Mouse (Mus musculus): ENCODE data around the gene Negr1. TPM values are rescaled to one million over a fixed set of nuclear protein-coding genes. Genes with fewer than 3 reads are reported as not detected.

The Negr1 gene
- total RNA-seq, 1 experiment from 2014 or later: not detected

DNA sequence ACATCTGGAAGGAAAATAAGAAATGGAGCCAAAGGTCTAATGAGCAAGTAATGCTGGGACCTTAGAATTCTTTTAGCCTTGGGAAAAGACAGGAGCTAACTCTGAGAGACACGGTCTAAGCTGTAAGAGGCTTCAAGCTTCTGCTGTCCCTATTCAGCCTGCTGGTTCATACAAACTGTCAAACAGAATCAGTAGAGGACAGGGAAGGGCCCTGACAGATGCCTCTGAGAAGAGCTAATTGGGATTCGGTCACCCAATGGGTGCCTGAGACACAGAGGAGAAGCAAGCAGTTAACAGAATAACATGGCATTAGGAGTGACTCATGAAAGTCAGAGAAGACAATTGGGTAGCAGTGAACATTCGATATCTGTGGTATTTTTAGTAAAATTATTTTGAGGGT lies 86.8 kb downstream of the Negr1 start:
- no peak for ATAC-seq (replicated peaks; ENCODE audit: insufficient number of reproducible peaks, low FRiP score, low TSS enrichment, poor library complexity, severe bottlenecking)

DNA sequence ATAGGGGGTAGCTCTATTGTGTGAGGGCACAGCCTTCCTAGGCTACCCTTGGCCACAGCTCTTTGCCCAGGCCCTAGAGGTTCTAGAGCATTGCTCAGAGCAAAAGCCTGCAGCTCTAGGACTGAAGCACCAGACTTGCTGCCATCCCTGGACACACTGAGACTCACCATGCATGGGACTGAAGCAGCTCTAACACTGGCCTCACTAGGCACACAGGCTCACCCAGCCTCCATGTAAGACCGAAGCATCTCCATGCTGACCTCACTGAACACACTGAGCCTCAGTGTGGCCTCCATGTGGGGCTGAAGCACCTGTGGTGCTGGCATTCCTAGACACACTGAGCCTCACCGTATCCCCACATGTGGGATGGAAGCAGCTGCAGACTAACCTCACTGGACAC lies 101.0 kb downstream of the Negr1 start:
- no peak for ATAC-seq (replicated peaks; ENCODE audit: insufficient number of reproducible peaks, low FRiP score, low TSS enrichment, poor library complexity, severe bottlenecking)

DNA sequence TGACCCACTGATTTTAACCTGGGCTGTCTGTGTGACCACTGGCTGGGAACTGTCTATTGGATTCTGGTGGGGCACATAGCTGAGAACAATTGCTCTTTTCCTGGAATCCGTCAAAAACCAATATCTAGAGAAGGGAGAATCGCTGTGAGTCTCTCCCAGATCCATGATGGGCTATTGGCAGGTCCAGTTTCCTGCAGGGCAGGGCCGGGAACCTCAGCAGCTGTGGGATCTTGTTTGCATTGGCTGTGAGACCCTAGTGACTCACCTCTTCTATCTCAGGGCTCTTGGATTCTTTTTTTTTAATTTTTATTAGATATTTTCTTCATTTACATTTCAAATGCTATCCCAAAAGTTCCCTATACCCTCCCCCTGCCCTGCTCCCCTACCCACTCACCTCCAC lies 111.0 kb downstream of the Negr1 start:
- no peak for ATAC-seq (replicated peaks; ENCODE audit: insufficient number of reproducible peaks, low FRiP score, low TSS enrichment, poor library complexity, severe bottlenecking)

DNA sequence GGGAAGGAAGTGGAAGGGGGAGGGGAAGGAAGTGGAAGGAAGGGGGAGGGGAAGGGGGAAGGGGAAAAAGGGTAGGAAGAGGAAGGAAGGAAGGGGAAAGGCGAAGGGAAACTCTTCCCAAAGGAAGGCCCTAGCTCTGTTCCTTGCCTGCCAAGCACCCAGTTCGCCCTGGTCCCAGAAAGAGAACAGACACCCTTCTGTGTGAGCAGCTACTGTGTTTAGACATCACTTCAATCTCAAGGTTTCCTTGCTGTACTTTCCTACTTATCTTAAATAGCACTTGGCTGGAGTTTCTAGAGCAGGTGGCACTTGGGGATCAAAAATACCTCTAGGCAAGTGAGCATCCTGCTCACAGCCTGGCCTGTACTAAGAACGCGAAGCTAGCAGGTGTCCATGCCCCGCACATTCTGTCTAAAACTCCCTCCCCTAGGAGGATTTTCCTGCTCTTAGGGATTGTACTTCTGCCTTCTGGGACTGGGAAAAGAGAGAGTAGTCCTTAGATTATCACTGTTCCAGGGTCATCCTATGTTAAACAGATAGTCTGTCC lies 128.5 kb downstream of the Negr1 start:
- ATAC-seq (replicated peaks; ENCODE audit: insufficient number of reproducible peaks, low FRiP score, low TSS enrichment, poor library complexity, severe bottlenecking): no peak

DNA sequence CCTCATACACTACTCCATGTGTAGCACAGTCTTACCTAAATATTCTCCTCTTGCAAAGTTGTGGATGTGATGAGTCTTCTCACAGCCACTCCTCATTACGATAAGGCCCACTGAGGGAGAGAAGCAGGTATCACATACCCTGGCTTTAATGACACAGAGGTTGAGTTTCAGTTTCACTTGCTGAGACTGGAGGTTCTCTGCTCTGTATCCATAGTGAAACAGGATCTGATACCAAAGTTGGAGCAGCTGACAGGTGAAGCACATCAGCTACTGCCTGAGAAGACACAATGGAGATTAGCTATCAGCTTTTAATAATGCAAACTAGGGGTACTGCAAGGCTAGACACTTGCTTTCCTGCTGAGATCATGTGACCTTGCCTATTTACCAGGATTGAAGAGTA lies 137.1 kb downstream of the Negr1 start:
- ATAC-seq (replicated peaks; ENCODE audit: insufficient number of reproducible peaks, low FRiP score, low TSS enrichment, poor library complexity, severe bottlenecking): no peak

DNA sequence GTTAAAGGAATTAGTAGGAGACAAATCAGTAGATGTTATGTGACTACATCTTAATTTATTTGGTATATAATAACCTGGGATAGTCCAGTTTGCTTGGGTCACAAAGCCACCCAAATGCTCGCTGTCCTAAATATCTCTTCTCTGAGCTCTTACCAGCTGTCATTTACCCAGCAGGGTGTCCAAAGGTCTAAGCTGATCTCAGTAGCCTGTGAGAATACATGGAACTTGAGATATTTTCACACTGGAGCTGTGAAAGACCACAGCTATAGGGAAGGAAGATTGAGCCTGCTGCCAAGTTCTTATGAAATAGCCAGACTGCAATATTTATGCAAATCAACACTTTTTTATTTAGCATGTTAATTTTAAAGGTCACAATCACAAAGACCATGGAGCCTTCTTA lies 141.6 kb downstream of the Negr1 start:
- ATAC-seq (replicated peaks; ENCODE audit: insufficient number of reproducible peaks, low FRiP score, low TSS enrichment, poor library complexity, severe bottlenecking): no peak

DNA sequence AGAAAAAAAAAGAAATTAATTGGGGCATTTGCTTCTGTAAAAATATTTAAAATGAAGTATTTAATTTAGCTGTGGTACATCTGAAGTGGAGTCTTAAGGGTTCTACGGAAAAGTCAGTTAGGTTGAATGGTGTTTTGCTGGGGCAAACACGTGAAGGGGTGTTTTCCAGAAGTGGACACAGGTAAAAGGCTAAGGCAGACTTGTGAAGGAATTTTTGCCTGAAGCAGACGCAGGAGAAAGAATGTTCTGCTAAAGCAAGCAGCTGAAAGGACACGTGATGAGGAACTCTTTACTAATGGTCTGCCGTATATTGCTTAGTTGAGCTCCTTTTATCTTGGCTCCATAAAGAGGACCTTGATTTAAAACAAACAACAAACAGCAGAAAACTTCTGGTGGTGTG lies 148.6 kb downstream of the Negr1 start:
- ATAC-seq (replicated peaks; ENCODE audit: insufficient number of reproducible peaks, low FRiP score, low TSS enrichment, poor library complexity, severe bottlenecking): no peak

DNA sequence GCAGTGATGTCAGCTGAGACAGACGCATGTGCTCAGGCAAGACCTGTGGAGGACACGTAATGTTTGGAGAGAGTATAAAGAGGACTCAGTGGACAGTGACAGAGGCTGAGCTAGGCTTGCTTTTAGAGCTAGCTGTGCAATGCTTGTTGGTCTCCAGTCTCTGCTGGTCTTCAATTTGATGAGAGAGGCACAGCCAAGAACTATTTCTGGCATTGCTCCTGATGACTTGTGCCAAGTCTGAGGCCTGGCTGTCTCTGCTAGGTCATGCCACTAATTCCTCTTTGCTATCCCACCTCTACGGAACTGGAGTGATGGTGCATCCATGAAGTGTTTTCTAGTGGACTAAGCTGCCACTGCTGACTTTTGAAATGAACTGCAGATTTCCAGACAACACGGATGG lies 149.1 kb downstream of the Negr1 start:
- ATAC-seq (replicated peaks; ENCODE audit: insufficient number of reproducible peaks, low FRiP score, low TSS enrichment, poor library complexity, severe bottlenecking): no peak

DNA sequence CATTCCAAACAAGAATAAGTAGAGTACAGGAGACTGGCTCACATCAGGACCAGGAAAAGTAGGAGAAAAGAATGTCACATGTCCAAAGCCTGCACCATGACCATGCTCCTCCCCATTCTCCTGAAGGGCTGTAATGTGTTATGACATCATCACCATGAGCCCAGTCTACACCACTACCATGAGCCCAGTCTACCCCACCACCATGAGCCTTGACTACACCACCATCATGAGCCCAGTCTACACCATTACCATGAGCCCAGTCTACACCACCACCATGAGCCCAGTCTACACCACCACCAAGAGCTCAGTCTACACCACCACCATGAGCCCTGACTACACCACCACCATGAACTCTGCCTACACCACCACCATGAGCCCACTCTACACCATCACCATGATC lies 174.7 kb downstream of the Negr1 start:
- ATAC-seq (replicated peaks; ENCODE audit: insufficient number of reproducible peaks, low FRiP score, low TSS enrichment, poor library complexity, severe bottlenecking): no peak; the same call in 1 of the 2 replicates

DNA sequence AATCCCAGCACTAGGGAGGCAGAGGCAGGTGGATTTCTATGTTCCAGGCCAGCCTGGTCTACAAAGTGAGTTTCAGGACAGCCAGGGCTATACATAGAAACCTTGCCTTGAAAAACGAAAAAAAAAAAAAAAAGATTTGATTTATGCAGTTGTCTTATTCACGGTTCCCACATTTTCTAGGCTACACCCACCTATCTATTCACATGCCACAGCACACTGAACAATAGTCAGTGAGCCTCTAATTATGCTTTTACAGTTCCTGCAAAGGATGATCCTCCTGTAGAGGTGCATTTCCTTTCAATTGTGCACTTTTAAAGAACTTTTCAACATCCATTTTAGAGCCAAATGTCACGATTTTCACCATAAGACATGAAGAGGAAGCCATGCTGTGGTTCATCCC lies 177.9 kb downstream of the Negr1 start:
- no peak for ATAC-seq (replicated peaks; ENCODE audit: insufficient number of reproducible peaks, low FRiP score, low TSS enrichment, poor library complexity, severe bottlenecking)

DNA sequence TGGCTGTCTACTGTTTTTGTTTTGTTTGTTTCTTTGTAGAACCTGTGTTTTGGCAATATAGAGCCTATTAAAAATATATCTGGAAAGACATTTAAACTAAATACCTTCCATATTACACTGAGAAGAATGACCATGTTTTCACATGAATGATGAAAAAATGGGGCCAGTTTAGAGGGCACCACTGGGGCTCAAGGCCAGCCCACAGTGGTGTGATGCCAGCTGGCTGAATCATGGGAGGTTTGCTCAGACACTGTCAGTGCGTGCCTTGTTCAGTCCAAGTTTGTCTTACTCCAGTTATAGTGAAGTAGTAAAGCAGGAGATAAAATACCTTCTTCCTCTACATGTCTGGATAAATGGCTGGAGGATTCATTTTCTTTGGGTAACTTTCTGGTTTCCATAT lies 181.7 kb downstream of the Negr1 start:
- no peak for ATAC-seq (replicated peaks; ENCODE audit: insufficient number of reproducible peaks, low FRiP score, low TSS enrichment, poor library complexity, severe bottlenecking)

DNA sequence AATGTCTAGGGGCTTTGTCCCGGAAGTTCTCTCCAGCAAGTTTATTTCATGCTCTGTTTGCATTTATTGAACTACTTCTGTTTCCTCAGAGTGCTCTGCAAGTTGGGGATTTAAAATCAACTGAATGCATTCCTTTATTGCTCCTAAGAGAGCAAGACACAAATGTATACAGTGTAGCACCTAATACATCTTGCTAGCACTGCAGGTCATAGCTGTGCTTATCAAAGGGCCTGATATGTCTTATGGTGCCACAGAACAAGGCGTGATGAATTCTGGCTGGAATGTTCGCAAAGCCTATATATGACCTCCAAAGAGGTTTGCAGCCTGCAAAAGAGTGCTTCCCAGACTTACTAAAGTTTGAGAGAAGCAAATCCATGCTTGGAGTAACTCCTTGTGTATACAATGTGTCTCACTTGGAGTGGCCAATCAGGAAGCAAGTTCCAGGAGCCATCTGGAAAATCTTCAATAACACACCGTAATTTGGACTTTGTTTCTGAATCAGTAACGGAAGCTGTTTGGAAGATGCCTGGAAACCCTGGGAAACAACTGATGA lies 183.7 kb downstream of the Negr1 start:
- no peak for ATAC-seq (replicated peaks; ENCODE audit: insufficient number of reproducible peaks, low FRiP score, low TSS enrichment, poor library complexity, severe bottlenecking)

DNA sequence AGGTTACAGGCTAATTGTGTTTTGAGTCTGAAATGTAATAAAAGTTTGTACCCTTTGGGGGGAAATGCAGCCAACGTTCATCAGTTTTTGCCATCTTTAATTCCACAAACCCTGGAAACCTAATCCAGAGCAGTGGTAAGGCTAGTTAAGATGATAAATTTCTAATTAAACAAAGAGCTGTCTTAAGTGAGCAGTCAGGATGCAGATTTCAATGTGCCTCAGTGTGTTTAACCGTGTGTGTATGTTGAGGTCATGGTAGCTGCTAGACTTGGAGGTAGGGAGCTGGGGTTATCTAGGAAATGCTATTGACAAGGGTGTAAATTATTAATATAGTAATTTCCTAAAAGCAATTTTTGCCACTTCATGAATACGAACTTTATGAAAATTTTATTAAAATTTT lies 185.9 kb downstream of the Negr1 start:
- ATAC-seq (replicated peaks; ENCODE audit: insufficient number of reproducible peaks, low FRiP score, low TSS enrichment, poor library complexity, severe bottlenecking): no peak

DNA sequence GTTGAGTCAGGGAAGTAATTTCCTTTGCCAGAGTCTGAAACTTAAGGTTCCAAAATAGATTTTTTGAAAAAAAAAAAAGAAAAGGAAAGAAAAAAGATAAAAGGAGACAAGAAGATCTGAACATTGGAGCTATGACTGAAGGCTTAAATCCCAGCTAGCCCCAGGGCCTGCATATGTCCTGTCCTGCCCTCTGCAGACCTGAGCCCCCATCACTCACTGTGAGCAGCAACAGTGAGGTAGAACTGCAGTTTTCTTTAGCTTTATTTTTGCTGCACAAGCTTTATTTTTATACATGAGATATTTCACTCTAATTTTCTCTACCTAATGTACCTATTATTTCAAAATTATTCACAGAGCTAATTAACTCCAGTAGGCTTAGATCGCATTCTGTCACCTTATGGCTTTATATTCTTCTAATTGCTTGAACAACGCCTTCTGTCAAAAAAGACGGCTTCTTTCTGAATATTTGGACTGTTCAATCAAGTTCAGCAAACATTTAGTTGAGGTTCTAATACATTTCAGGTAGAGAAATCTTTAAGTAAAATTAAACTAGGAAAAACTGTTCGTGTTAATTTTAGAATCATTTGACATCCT lies 192.3 kb downstream of the Negr1 start:
- no peak for ATAC-seq (replicated peaks; ENCODE audit: insufficient number of reproducible peaks, low FRiP score, low TSS enrichment, poor library complexity, severe bottlenecking)

DNA sequence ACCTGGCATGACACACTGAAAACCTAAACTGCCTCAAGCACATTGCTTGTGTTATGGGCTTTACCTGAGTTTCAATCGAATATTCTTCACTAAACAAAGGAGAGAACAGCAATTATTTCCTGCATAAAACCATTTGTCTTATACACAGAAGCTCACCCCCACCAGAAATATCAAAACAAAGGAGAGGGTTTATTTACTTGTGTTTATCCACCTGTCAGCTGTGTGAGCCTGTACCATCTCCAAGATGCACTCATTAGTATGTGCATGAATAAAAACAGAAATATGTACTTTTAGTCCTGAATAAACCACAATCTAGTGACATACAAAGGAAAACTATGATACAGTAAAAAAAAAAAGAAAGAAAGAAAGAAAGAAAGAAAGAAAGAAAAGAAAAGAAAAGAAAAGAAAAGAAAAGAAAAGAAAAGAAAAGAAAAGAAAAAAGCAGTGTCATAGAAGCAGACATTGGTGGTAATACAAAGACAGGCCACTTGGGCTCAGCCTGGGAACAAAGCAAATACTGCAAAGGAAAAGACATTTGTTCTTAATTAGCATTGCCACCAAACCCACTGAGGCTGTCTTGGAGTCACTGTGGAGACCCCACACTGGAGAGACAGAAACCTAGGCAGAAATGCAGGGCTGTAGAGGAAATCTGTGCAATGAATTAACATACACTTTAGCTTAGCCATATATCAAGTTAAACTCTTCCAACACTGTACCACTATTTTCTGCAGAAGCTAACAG lies 193.4 kb downstream of the Negr1 start:
- ATAC-seq (replicated peaks; ENCODE audit: insufficient number of reproducible peaks, low FRiP score, low TSS enrichment, poor library complexity, severe bottlenecking): no peak

DNA sequence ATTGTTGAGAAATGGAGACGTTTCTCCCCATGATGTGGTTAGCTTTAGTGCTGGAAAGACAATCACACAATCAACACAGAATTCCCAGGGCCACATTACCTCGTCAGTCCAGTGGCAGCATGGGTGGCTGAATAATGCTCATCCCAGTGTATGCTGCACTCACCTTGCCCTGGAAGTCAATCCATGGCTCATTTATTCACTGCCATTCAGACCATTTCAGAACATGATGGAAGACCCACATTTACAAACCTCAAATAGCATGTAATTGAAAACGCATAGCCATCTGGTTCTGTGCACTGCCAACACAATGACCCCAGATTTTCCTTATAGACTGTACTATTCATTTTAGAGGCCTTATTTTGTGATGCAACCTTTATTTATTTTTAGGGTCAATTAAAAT lies 203.4 kb downstream of the Negr1 start:
- ATAC-seq (replicated peaks; ENCODE audit: insufficient number of reproducible peaks, low FRiP score, low TSS enrichment, poor library complexity, severe bottlenecking): no peak

DNA sequence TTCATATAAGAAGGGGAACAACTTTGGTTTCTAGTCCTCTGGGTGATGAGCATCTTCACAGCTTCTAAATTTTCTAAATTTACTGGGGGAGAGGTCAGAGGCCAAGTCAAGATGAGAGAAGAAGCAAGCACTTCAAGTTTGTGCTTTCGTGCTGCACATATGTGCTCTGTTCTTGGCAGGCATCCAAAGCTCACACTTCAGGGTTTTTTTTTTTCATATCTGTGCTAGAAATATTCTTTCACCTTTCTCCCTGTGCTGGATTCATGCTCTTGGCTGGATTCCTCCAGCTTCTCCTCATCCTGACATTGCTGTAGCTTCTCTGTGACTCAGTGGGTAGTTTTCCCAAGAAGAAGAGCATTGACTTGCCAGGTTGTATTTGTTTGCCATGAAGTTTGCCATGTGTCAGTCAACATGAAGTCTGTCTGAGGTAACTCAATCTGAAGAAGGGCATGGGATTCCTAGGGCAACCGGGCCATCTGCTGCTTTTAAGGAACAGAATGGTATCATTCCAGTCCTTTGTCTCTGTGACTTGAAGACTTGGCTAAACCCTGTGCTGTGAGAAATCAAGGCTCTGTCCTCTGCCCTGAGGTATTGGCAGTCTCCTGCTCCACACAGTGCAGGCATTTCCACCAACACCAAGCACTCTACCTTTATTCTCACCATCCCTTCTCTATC lies 204.7 kb downstream of the Negr1 start:
- ATAC-seq (replicated peaks; ENCODE audit: insufficient number of reproducible peaks, low FRiP score, low TSS enrichment, poor library complexity, severe bottlenecking): no peak

DNA sequence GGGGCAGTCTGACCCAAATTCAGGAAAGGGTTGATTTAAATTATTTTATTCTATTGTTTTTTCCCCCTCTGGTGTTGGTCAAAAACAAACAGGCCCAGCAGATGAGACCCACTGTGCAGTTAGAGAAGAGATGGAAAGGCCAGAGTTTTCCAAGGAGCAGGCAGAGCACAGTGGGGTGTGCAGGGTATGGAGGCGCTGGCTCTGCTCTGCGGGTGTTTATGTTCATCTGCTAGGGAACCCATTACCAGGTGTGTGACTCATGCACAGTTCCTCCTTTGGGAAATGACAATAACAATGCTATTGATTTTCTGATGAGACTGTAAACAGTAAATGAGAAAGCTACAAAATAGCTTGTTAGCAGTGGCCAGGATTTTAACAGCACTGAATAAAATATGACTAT lies 210.0 kb downstream of the Negr1 start:
- no peak for ATAC-seq (replicated peaks; ENCODE audit: insufficient number of reproducible peaks, low FRiP score, low TSS enrichment, poor library complexity, severe bottlenecking)

DNA sequence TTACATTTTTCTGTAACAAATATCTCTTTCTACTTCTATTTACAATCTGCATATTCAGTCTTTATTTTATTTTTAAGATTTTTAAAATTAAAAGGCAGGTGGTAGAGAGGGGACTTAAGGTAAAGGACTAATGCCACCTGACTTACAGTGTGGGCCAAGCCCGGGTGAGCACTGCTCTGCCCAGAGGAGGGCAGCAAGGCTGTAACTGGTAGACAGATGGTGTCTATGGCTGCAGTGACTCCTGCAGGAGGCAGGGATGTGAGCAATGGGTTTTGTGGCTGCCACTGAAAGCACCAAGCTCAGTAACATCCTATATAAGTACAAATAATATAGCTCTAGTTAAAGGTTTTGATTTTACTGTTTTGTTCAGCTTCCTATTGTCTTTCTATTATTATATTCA lies 210.5 kb downstream of the Negr1 start:
- ATAC-seq (replicated peaks; ENCODE audit: insufficient number of reproducible peaks, low FRiP score, low TSS enrichment, poor library complexity, severe bottlenecking): no peak

Measured in monocyte, adult 5-6 weeks (primary cell).